Mouse (Mus musculus) activated CD4-positive, CD25-positive, alpha-beta regulatory T cell, adult 9 weeks (primary cell): ENCODE measurements around the gene Ghsr. TPM values are rescaled to one million over a fixed set of nuclear protein-coding genes. Genes with fewer than 3 reads are reported as not detected.

Experiments
- polyA plus RNA-seq: library from polyadenylated mRNA; unstranded; fragments of 100-300 nt; shearing (Covaris generic); gene quantifications from one replicate; pipeline ENCODE4 v1.2.1, GENCODE M21; 2017

Gene Ghsr
- polyA plus RNA-seq, result not detected

GRCm38 (mm10) chr3:27371276-27371621 is at the start of gene Ghsr:
Gene Ghsr, plus strand, starts transcription at chr3:27371351.

Other genes starting within 250 kb of the Ghsr start
- 8.2 TPM for gene Ect2, start 217.5 kb upstream of the Ghsr start, polyA plus RNA-seq
- gene Nceh1, start 188.4 kb upstream of the Ghsr start, polyA plus RNA-seq, result 24.9 TPM
- gene Tnfsf10, start 54.3 kb upstream of the Ghsr start, polyA plus RNA-seq, result 32.7 TPM